Mouse (Mus musculus) inflammation-experienced regulatory T-cells, adult 6 months (primary cell): Measurements from ENCODE around the gene Tead4. TPM values are rescaled to one million over a fixed set of nuclear protein-coding genes. Genes with fewer than 3 reads are reported as not detected.

ENCODE experiments used
- polyA plus RNA-seq, 3 experiments: library from polyadenylated mRNA; unstranded; fragments of 100-300 nt; shearing (Covaris generic); gene quantifications; one replicate each; pipeline ENCODE4 v1.2.1; 2017

The Tead4 gene
- polyA plus RNA-seq, 3 experiments from 2014 or later: not detected

Other genes with a start within 250 kb of the Tead4 start
- 1 to 10 TPM in 1 of 3 experiments, under 1 TPM in 1, not detected in 1; 0.36 to 1.3 TPM for gene Tspan9, start 157.2 kb downstream of the Tead4 start, polyA plus RNA-seq
- 1 to 10 TPM in 1 of 3 experiments, under 1 TPM in 2; 0.92 to 1.3 (median 0.98) TPM for gene Tulp3, start 55.0 kb upstream of the Tead4 start, polyA plus RNA-seq
- gene Rhno1, start 62.1 kb upstream of the Tead4 start, polyA plus RNA-seq: 10 to 100 TPM; 62.0 to 75.7 (median 67.7) TPM
- 1 to 10 TPM; 2.0 to 9.6 (median 2.7) TPM for gene Foxm1, start 62.1 kb upstream of the Tead4 start, polyA plus RNA-seq
- gene Tex52, start 74.6 kb upstream of the Tead4 start, polyA plus RNA-seq: under 1 TPM in 1 of 3 experiments, not detected in 2; 0.30 TPM
- not detected for gene Gm44596, start 74.7 kb upstream of the Tead4 start, polyA plus RNA-seq
- gene Nrip2, start 98.5 kb upstream of the Tead4 start, polyA plus RNA-seq: 1 to 10 TPM; 2.4 to 7.5 (median 4.2) TPM
- 10 to 100 TPM; 15.7 to 21.1 (median 19.7) TPM for gene Itfg2, start 124.1 kb upstream of the Tead4 start, polyA plus RNA-seq
- gene Fkbp4, start 137.9 kb upstream of the Tead4 start, polyA plus RNA-seq: 10 to 100 TPM; 52.8 to 67.1 (median 65.9) TPM
- gene Pzp, start 225.9 kb upstream of the Tead4 start, polyA plus RNA-seq: not detected